Mouse (Mus musculus) 3T3-L1 (cell line): ENCODE data around the gene Tpra1.

Experiments
- DNase-seq: peaks from one replicate; pipeline ENCODE4 v3.0.0-alpha.2; 2015; ENCODE audit warnings: low read depth, low spot score

Gene Tpra1

GRCm38 (mm10) chr6:88889410-88890042, 12.5 kb upstream of the Tpra1 start:
- no peak for DNase-seq

- no peak for DNase-seq
These were observed 11.2 kb upstream of the Tpra1 start for GRCm38 (mm10) chr6:88890832-88891231.

GRCm38 (mm10) chr6:88893559-88893958, 8.5 kb upstream of the Tpra1 start:
- DNase-seq, result peak; percentile 81

- peak; percentile 31 for DNase-seq
These were observed 6.1 kb upstream of the Tpra1 start for GRCm38 (mm10) chr6:88895943-88896342.

DNA sequence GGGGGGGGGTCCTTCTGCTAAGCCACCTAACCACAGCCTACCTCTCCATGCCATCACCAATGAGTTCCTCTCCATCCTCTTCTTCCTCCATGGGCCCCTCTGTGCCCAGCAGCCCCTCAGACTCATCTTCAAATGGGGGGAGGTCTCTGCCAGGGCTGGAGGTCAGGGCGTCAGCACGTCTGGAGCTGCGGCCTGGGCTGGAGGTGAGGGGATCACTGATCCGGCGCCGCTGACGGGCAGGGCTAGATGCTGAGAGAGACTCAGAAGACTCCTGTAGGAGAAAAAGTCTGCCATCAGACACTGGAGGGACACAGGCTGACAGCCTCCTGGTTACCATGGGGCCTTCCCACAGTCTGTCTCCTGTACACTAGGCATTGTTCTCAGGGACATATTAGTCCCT, 4.8 kb upstream of the Tpra1 start:
- DNase-seq, result no peak

- peak; percentile 98 for DNase-seq
These were observed 3.5 kb upstream of the Tpra1 start, which contains the start of gene Mcm2 for GRCm38 (mm10) chr6:88898534-88899048. Gene Mcm2, minus strand, starts transcription at chr6:88898780.

DNA sequence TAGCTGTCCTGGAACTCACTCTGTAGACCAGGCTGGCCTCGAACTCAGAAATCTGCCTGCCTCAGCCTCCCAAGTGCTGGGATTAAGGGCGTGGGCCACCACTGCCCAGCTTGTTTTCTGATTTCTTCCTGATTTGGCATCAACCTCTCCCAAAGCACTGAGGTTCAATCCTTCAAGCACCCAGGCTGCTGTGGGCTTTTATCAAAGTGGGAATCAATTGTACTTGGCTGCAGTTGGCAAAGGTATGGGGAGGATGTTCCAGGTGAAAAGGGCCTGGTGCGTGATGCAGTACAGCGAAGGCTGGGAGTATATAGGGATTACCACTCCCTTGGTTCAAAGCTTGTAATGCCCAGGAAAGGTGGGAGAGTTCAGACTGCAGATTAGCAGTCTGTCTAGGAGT, 3.0 kb upstream of the Tpra1 start:
- DNase-seq, result no peak

- no peak for DNase-seq
These were observed 2.4 kb upstream of the Tpra1 start for GRCm38 (mm10) chr6:88899628-88900027.

DNA sequence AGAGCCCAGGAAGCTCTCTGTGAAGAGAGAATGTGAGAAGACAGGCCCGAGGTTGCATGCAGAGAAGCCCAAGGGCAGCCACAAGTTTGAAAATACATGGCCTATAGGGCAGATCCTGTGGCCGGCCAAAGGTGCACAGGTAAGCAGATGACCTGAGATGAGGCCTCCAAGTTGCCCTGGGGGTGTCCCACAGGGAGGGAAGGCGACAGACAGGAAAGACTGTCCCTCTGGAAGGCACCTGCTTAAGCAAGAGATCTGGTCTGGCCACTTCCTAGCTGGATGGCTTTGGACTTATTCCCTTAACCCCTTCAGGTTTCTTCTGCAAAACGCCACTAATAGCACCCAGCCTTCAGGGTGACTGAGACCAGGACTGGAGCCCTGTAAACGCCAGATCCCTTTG, 580 bp upstream of the Tpra1 start:
- peak; percentile 53 for DNase-seq

DNA sequence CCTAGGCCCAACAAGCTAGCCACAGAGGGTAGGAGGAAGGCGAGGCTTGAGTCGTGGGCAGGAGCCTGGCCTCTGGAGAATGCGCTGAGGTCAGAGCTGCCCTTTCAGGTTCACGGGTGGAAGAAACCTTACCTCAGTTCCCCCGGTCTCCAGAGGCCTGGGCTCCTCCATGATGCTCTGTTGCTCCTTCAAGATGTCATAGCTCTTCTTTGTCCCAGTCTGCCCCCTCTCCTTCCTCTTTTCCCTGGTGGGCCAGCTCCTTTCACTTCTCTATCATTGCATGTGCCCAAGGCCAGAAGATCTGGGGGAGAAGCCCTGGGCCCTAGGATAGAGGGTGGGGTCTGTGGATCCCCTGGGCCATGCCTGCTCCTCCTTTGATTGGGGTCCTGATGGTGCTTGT, 1.7 kb downstream of the Tpra1 start:
- no peak for DNase-seq

GRCm38 (mm10) chr6:88904456-88904974, 2.5 kb downstream of the Tpra1 start:
- peak; percentile 50 for DNase-seq

GRCm38 (mm10) chr6:88905042-88905441, 3.0 kb downstream of the Tpra1 start:
- no peak for DNase-seq

DNA sequence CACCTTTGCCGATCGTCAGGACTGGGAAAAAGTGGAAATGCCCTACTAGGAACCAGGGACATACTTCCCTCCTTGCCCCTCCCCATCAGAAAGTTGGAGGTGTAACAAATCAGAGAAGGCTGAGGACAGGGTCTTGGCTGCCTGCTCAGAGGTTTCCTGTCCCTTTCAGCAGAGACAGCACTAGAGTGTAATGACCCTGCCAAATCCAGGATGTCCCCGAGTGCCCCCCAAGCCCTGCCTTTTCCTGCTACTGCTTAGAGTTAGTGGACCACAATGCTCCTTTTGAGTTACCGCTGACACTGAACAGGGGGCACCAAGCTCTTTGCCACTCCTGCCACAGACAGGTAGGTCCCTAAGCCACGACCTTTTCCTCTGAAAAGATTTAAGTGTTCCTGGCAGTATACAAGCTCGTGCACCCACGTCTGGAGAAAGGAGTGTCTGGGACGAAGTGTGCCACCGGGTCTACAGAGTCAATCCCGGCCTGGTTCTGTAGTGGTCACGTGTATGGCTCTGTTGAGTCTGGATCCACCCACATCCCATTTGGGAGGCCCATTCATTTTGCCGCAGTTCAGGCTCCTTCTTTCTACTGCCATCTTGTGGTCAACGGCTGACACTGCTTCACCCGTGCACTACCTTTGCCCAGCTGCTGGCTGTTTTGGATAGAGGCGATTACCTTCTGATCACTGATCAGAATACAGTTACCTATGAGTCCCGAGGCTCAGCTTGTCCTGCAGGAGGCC, 4.5 kb downstream of the Tpra1 start:
- peak; percentile 92 for DNase-seq

GRCm38 (mm10) chr6:88909151-88909550, 7.1 kb downstream of the Tpra1 start:
- peak; percentile 28 for DNase-seq

DNA sequence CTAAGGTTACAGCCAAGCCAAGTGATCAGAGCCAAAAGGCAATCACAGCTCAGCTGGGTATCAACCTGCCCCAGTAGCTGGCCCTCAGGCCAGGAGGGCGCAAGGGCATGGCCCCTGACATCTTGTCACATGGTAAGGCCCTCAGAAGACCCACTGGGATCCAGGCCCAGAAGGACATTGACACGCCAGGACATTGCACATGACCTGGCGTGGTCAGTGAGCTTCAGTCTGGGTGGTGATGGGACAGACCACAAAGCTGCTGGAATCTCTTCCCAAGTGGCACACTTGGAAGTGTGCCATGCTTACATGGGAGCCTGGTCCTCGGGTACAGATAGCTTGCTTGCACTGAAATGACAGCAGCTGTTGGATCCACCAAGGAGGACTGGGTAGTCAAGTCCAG, 11.0 kb downstream of the Tpra1 start:
- peak; percentile 51 for DNase-seq

GRCm38 (mm10) chr6:88913440-88913839, 11.4 kb downstream of the Tpra1 start:
- DNase-seq, result peak; percentile 42

DNA sequence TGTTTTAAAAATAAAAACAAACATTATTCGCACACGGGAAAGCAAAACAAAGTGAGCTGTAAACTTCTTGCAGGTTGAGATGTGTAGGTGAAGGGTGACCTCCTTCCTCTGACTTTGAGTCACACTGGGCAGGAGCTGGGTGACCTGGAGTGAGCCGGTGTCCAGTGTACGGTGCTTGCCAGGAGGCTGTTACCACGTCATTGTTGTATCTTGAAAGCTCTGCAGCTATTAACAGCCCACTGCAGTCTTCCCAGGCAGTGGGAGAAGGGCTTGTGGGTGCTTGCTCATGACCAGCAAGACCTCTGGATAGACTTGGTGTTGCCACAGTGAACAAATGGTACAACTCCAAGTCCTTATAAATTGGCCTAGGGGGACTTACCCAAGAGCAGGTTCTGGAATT, 12.7 kb downstream of the Tpra1 start:
- no peak for DNase-seq

- no peak for DNase-seq
These were observed 13.5 kb downstream of the Tpra1 start for GRCm38 (mm10) chr6:88915510-88915909.

DNA sequence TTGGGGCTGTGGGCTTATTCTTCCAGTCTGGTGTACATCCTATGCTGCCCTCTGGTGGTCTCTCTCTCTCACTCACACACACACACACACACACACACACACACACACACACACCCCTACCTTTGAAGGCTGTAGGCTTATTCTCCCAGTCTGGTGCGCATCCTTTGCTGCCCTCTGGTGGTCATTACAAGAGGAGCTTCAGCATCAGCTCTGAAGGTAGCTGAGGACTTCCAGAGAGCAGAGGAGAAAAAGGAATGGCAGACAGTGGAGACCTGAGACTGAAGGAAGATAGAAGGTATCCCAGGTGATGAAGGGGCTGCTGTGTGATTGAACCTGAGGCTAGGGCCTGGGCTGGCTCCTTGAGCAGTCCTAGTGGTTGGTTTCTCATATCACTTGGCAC, 14.1 kb downstream of the Tpra1 start:
- DNase-seq, result peak; percentile 71

- no peak for DNase-seq
These were observed 16.8 kb downstream of the Tpra1 start for GRCm38 (mm10) chr6:88918802-88919201.

GRCm38 (mm10) chr6:88924502-88925275, 22.6 kb downstream of the Tpra1 start:
- DNase-seq, result peak; percentile 98

- DNase-seq, result no peak
These were observed 23.7 kb downstream of the Tpra1 start for GRCm38 (mm10) chr6:88925640-88926205.
